ENCODE assay signal across 8 mouse cellular contexts in genomic region chr10:99459823-99460361, GRCm38 (mm10).
DNase-seq lines count a peak whose midpoint lies in the region; ATAC-seq and TF ChIP-seq lines count a peak whose summit lies in the region.

No protein-coding gene starts in this region.

- H3K9ac ChIP-seq in liver, embryonic 13.5 days: no peak overlapping the region

- ATAC-seq in liver, embryonic 13.5 days (ENCODE audit: low read depth): peak; percentile 61

- intact Hi-C loops in gastrocnemius, adult 2 months (cut with DNase I): loop anchor here (2.0 to 10.0 kb wide), 3 partner anchors 115 to 265 kb away; no protein-coding TSS in a partner anchor
- intact Hi-C loops in gastrocnemius, postnatal 36 days (cut with DNase I): no loop called here
- intact Hi-C loops in heart, postnatal 14 days (cut with DNase I): loop anchor here (2.0 to 5.0 kb wide), 6 partner anchors 48 to 293 kb away; no protein-coding TSS in a partner anchor

- no peak for TF ChIP-seq POLR2A in small intestine, adult 2 months (IDR thresholded peaks at IDR 0.05; ENCODE audit: low read depth, low read length)

- peak overlapping the region; percentile 35 for H3K4me3 ChIP-seq in gastrocnemius, adult 2 months
- peak overlapping the region; percentile 41 for H3K4me3 ChIP-seq in E14TG2a.4 (replicated peaks; ENCODE audit: low read length)
- H3K4me3 ChIP-seq in liver, embryonic 13.5 days (replicated peaks): peak overlapping the region; percentile 29
- H3K4me3 ChIP-seq in small intestine, adult 2 months (ENCODE audit: low read depth, low read length): peak overlapping the region; percentile 25

- peaks cover 40% of the 10 kb centered on the region for H3K4me1 ChIP-seq in E14TG2a.4 (replicated peaks; ENCODE audit: low read depth, low read length)
- peaks cover 8% of the 10 kb centered on the region for H3K4me1 ChIP-seq in liver, embryonic 13.5 days (replicated peaks)
- H3K4me1 ChIP-seq in small intestine, adult 2 months (ENCODE audit: control insufficient read depth, insufficient read depth, insufficient read length, low read length): peaks cover 5% of the 10 kb centered on the region; the same call in 1 of the 2 replicates

- peak overlapping the region; percentile 45 for H3K4me2 ChIP-seq in liver, embryonic 13.5 days

- peak; percentile 34 for DNase-seq in gastrocnemius, adult 2 months
- DNase-seq in gastrocnemius, postnatal 36 days: no peak
- peak; percentile 70 for DNase-seq in embryo, embryonic 10.5 days (ENCODE audit: low spot score)
- peak; percentile 21 to 46 for DNase-seq in heart, postnatal 14 days
- DNase-seq in liver, embryonic 13.5 days: peak; percentile 7
- DNase-seq in right cerebral cortex, adult 2 months (ENCODE audit: low spot score in 2 of 2): no peak

- H3K9me3 ChIP-seq in E14TG2a.4 (ENCODE audit: low read length): no peaks in the 10 kb centered on the region
- no peaks in the 10 kb centered on the region for H3K9me3 ChIP-seq in liver, embryonic 13.5 days (replicated peaks)

- H3K36me3 ChIP-seq in E14TG2a.4 (ENCODE audit: insufficient read depth, low read length): no peaks in the 10 kb centered on the region
- H3K36me3 ChIP-seq in liver, embryonic 13.5 days: no peaks in the 10 kb centered on the region
- no peaks in the 10 kb centered on the region for H3K36me3 ChIP-seq in small intestine, adult 2 months (ENCODE audit: control insufficient read depth, insufficient read depth, low read length)

- TF ChIP-seq CTCF in gastrocnemius, adult 2 months (IDR thresholded peaks at IDR 0.05): peak; percentile 63
- peak; percentile 95 for TF ChIP-seq CTCF in E14TG2a.4 (conservative IDR thresholded peaks at IDR 0.05; ENCODE audit: low read length)
- TF ChIP-seq CTCF in small intestine, adult 2 months (IDR thresholded peaks at IDR 0.05; ENCODE audit: extremely low read depth, insufficient read length, insufficient replicate concordance, low read depth, low read length): peak; percentile 21; the same call in 1 of the 2 replicates

- peak overlapping the region; percentile 86 for H3K27ac ChIP-seq in gastrocnemius, adult 2 months
- peak overlapping the region; percentile 34 for H3K27ac ChIP-seq in liver, embryonic 13.5 days
- peak overlapping the region; percentile 32; the same call in 1 of the 2 replicates for H3K27ac ChIP-seq in small intestine, adult 2 months (ENCODE audit: insufficient read depth, low read depth, low read length)

- H3K27me3 ChIP-seq in E14TG2a.4 (ENCODE audit: insufficient read depth, low read length): no peaks in the 10 kb centered on the region
- H3K27me3 ChIP-seq in liver, embryonic 13.5 days: peaks cover 15% of the 10 kb centered on the region
- no peaks in the 10 kb centered on the region for H3K27me3 ChIP-seq in small intestine, adult 2 months (ENCODE audit: control insufficient read depth, insufficient read depth, low read length)

- 6% methylated on average over 10 of the region's 10 CpGs for WGBS in liver, embryonic 13.5 days (ENCODE audit: insufficient replicate concordance)
- WGBS in small intestine, adult 2 months: 34% methylated on average over 10 of the region's 10 CpGs

Comparison
In these comparisons a context has a peak if more than half of its experiments do, and no peak if none do; other contexts are left out.
1. DNase-seq: peak in gastrocnemius, adult 2 months (single experiment), embryo, embryonic 10.5 days (single experiment), heart, postnatal 14 days (2 of 2) and liver, embryonic 13.5 days (single experiment); none in gastrocnemius, postnatal 36 days (0 of 2) and right cerebral cortex, adult 2 months (0 of 2).
2. H3K27ac ChIP-seq: peak in every context shown above with its lines; median percentile 86 in gastrocnemius, adult 2 months; 34 in liver, embryonic 13.5 days; 32 in small intestine, adult 2 months.
3. CTCF ChIP-seq: peak in every context shown above with its lines; median percentile 95 in E14TG2a.4; 63 in gastrocnemius, adult 2 months; 21 in small intestine, adult 2 months.
4. Peak in every context shown above with its lines, with median percentiles within 50 percentile points of each other: H3K4me3 ChIP-seq.